Mouse (Mus musculus): ENCODE results near the gene Rftn2. TPM values are rescaled to one million over a fixed set of nuclear protein-coding genes. Genes with fewer than 3 reads are reported as not detected.

Gene Rftn2
- polyA plus RNA-seq, 1 experiment from 2014 or later = 1.1 TPM

- DNase-seq (ENCODE audit: low spot score) = no peak
These were observed 52.6 kb downstream of the Rftn2 start for GRCm38 (mm10) chr1:55173720-55174557.

DNA sequence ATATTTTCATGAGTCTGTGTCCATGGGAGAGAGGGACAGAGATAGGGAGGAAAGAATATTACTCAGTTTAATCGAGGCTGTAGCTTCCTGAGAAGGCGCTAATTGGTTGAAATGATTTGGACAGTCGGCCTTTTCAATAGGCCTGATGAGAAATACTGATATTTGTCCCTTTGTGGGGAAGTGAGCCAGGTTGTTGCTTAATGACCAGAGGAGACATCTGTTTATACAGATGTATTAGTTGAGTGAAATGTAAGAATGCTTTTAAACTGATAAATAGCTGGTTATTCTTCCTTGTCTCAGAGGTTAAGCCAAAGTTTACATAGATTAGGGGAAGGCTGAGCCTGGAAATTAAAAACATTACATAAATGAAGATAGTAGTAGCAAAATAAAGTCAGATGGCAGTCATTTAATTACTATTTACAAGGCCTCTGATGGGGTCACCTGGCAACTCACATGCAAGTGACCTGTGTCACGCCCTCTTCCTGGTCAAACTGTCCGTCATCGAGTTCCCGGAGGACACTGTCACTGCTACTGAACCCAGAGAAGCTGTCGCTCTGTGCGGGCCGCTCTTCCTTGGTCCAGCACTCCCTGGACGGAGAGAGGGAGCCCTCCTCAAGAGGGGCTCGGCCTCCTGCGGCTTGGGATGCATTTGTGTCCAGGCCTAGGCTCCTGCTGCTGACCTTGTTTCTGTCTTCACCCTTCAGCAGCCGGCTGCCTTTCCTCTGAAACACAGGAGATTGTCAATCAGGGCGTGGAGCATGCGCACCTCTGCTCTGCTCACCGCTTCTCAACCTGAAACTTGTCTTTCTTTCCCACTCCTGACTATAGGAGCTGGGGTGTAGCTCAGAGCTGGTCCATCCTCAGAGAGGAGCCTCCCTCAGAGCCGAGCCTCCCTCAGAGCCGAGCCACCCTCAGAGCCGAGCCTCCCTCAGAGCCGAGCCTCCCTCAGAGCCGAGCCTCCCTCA, 54.9 kb downstream of the Rftn2 start:
- no peak for DNase-seq (ENCODE audit: low spot score)

- no peak for DNase-seq (ENCODE audit: low spot score)
These were observed 58.0 kb downstream of the Rftn2 start for GRCm38 (mm10) chr1:55168591-55168990.

- DNase-seq (ENCODE audit: low spot score) = no peak
These were observed 59.0 kb downstream of the Rftn2 start for GRCm38 (mm10) chr1:55167560-55167959.

- no peak for DNase-seq (ENCODE audit: low spot score)
These were observed 62.6 kb downstream of the Rftn2 start for GRCm38 (mm10) chr1:55164005-55164404.

DNA sequence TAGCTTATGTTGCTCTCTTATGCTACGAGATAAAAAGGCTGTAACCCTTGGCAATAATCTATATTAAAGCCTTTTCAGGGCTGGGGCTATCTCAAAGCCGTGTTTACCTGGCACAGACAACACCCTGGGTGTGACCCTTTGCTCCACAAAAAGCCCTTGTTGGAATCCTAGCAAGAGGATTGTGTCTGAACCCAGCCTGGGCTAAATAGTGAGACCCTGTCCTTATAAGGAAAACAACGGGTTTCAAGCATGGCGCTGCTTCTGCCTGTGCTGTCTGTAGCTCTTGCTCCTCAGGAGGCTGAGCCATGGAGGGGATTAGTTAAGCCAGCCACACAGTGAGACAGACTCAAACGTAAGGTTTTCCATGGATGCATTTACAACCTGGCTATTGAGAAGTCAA, 63.8 kb downstream of the Rftn2 start:
- no peak for DNase-seq (ENCODE audit: low spot score)

DNA sequence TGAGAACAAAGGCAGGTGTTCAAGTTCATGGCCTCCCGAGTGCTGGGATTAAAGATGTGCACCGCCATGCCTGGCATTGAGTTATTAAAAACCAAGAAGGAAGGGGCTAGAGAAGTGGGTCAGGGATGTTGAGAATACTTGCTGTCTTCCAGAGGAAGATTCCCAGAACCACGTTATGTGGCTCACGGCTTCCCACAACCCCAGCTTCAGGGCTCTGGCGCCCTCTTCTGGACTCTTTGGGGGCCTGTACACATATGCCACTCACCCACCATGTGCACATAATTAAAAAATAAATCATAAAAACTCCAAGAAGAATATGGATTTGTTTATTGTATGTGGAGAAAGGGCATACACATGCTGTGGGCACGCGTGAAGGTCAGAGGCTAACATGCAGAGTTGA, 64.7 kb downstream of the Rftn2 start:
- peak; percentile 47 for DNase-seq (ENCODE audit: low spot score)

- no peak for DNase-seq (ENCODE audit: low spot score)
These were observed 65.5 kb downstream of the Rftn2 start for GRCm38 (mm10) chr1:55160831-55161638.

GRCm38 (mm10) chr1:55160218-55160617, 66.4 kb downstream of the Rftn2 start:
- no peak for DNase-seq (ENCODE audit: low spot score)

- DNase-seq (ENCODE audit: low spot score) = no peak
These were observed 67.8 kb downstream of the Rftn2 start for GRCm38 (mm10) chr1:55158821-55159220.

DNA sequence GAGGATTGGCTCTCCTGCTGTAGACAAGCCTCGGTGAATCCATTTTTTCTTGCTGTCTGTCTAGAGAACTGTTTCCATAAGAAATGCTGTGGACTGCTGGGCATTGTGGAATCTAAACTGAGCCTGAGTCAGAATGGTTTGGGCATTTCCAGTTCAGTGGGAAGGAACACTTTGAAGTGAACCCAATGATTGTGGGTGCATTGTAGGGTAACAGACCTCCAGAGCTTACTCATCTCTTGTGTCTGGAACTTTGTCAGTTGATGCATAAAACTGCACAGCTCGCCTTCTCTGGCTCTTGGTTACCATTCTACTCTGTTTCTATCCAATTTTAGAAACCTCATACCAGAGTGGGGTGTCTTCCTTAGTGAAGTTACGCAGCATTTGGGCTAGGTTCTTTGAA, 68.4 kb downstream of the Rftn2 start:
- DNase-seq (ENCODE audit: low spot score) = no peak

DNA sequence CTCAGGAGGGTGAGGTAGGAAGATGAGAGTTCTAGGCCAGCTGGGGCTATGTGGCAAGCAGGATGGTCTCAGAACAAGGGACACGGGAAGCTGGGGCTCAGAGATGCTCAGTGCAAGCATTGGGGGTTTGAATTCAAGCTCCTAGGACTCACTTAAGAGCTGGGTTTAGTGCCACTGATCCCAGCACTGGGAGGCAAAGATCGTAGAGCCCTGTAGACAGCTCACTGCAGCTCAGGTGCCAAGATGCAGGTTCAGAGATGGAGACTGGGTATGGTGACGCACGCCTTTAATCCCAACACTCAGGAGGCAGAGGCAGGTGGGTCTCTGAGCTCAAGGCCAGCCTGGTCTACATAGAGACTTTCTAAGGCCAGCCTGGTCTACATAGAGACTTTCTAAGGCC, 69.3 kb downstream of the Rftn2 start:
- DNase-seq (ENCODE audit: low spot score) = no peak

- DNase-seq (ENCODE audit: low spot score) = no peak
These were observed 81.0 kb downstream of the Rftn2 start for GRCm38 (mm10) chr1:55145556-55145955.

DNA sequence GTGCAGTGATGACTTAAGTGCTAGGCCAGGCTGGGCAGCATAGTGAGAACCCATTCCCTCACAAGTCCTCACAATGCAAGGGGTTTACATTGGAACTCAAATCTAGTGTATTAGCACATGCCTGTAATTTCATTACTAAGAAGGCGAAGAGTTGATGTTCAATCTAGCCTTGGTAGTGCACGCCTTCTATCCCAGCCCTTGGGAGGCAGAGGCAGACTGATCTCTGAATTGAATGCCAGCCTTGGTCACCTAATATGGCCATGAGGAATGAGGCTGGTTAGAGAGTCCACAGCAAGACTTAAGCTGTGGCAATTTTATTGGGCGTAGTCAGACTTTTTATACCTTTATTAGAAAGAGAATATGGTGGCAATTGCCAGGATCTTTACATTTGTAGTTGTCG, 82.2 kb downstream of the Rftn2 start:
- DNase-seq (ENCODE audit: low spot score) = no peak

DNA sequence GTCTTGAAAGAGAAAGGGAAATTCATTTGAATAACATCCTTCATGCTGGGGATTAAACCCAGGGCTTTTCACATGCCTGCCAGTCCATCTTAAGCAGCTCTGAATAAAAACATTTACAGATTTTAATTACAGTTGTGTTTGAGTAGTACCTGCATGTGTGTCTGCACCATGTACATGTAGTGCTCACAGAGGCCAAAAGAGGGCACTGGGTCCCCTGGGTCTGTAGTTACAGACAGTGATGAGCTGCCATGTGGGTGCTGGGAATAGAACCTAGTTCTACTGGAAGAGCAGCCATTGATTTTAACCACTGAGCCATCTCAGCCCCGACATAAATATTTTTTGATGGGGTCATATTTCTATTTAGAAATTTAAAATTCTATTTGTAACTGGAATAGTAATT, 90.7 kb downstream of the Rftn2 start:
- no peak for DNase-seq (ENCODE audit: low spot score)

DNA sequence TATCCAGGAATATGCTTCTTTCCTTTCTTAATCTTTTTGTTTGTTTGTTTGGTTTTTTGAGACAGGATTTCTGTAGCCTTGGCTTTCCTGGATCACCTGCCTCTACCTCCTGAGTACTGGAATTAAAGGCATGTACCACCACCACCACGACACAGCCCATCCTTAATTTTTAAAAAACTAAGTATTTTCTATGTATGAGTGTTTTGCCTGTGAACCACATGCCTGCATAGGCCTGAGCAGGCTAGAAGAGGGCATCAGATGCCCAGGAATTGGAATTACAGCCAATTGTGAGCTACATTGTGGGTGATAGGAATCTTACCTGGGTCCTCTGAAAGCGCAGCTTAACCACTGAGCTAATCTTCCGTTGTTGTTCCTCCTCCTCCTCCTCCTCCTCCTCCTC, 92.3 kb downstream of the Rftn2 start:
- DNase-seq (ENCODE audit: low spot score) = no peak

DNA sequence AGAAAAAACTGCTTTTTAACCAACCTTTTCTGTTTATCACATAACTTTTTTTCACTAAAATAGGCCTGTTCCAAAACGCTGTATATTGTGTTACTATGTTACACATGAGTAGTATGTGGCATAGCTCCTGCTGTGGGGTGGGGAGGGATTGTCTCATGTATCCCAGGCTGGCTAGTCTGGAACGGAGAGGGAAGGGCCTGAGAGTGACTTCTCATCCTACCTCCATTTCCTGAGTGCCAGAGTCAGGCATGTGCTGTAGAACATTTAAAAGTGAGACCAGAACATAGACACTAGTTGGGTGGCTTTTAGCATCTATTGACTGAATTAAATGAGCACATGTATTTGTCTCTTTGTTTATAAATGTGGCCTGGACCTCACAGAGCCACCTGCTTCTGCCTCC, 93.4 kb downstream of the Rftn2 start:
- no peak for DNase-seq (ENCODE audit: low spot score)

GRCm38 (mm10) chr1:55132308-55132707, 94.3 kb downstream of the Rftn2 start:
- DNase-seq (ENCODE audit: low spot score) = no peak

GRCm38 (mm10) chr1:55131424-55132014, 95.1 kb downstream of the Rftn2 start:
- DNase-seq (ENCODE audit: low spot score) = no peak

DNA sequence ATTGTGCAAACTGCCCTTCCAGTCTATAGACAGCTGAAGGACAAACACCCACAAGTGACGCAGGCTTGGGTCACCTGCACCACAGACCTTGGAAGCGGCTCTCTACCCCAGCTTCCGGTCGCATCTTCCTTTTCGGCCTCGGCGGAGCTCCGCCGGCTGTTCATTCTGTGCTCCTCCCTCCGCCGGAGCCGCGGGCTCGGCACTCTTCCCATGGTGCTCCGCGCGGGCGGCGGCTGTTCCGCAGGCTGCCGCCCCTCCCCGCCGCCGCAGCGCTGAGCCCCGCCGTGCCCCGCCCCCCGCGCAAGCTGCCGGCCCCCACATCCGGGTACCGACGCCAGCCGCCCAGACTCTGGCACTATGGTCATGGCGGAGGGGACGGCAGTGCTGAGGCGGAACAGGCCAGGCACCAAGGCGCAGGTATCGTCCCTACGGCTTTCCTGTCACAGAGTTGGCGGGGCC, 95.6 kb downstream of the Rftn2 start, which contains the start of gene Mob4:
Gene Mob4, plus strand, starts transcription at position 289 of the 459 bp plus-strand sequence.
- peak; percentile 96 for DNase-seq (ENCODE audit: low spot score)
